Mouse (Mus musculus): ENCODE measurements at regions not wholly inside any gene's neighbourhood (a gene's known extent, or its start where the extent isn't known, plus 50 kb on each side); places are given as distances from the start of the nearest gene placed in this dataset.

GRCm38 (mm10) chr8:35182141-35182540 is 583.4 kb upstream of the Gm19410 start:
- TF ChIP-seq CTCF (IDR thresholded peaks at IDR 0.05; ENCODE audit: low read depth, low read length) = no peak
- TF ChIP-seq POLR2AphosphoS5 (IDR thresholded peaks at IDR 0.05; ENCODE audit: insufficient replicate concordance, low read depth, low read length) = no peak
- TF ChIP-seq GATA1 (IDR thresholded peaks at IDR 0.05; ENCODE audit: borderline replicate concordance, low read length) = no peak
- TF ChIP-seq GATA2 (IDR thresholded peaks at IDR 0.05; ENCODE audit: borderline replicate concordance, low read depth, low read length) = no peak
- no peak for TF ChIP-seq TAL1 (conservative IDR thresholded peaks at IDR 0.05; ENCODE audit: low read depth, low read length)

All from G1E (cell line).